Mouse (Mus musculus) frontal cortex, postnatal 25 days (tissue): ENCODE data around the gene Fiz1.
"Not testable (repeated sequence)": the region's sequence is repeated elsewhere in the genome, so short reads cannot be mapped to it uniquely, and the experiment has no call there.

Experiments used
- DNase-seq, 2 experiments: peaks; one replicate each; pipeline ENCODE4 v3.0.0; 2022; ENCODE audit warnings: low spot score in 2 of 2

Fiz1 gene

GRCm38 (mm10) chr7:5002876-5003275 is 11.6 kb downstream of the Fiz1 start:
- DNase-seq, result not testable (repeated sequence)

- DNase-seq, result no peak
These were observed 14.6 kb downstream of the Fiz1 start for GRCm38 (mm10) chr7:4999876-5000275.

GRCm38 (mm10) chr7:4996934-4997333 is 17.6 kb downstream of the Fiz1 start:
- DNase-seq, result no peak

- peak; percentile 83 to 89 for DNase-seq
These were observed 18.2 kb downstream of the Fiz1 start, which contains the start of gene Zfp579 for GRCm38 (mm10) chr7:4996003-4996895. Zfp579 (minus strand) TSS chr7:4996158.

- no peak for DNase-seq
These were observed 19.1 kb downstream of the Fiz1 start for GRCm38 (mm10) chr7:4995268-4996002.

- no peak for DNase-seq
These were observed 20.3 kb downstream of the Fiz1 start for GRCm38 (mm10) chr7:4993999-4994788.

- DNase-seq, result no peak
These were observed 21.0 kb downstream of the Fiz1 start for GRCm38 (mm10) chr7:4993347-4993998.

- no peak for DNase-seq
These were observed 26.2 kb downstream of the Fiz1 start for GRCm38 (mm10) chr7:4988250-4988649.

- DNase-seq, result no peak
These were observed 37.7 kb downstream of the Fiz1 start for GRCm38 (mm10) chr7:4976832-4977231.

GRCm38 (mm10) chr7:4975455-4975854 is 39.0 kb downstream of the Fiz1 start:
- no peak for DNase-seq

GRCm38 (mm10) chr7:4972321-4973047 is 42.0 kb downstream of the Fiz1 start:
- no peak for DNase-seq

GRCm38 (mm10) chr7:4971710-4972109 is 42.8 kb downstream of the Fiz1 start:
- DNase-seq, result no peak

- DNase-seq, result no peak
These were observed 43.4 kb downstream of the Fiz1 start, which contains the start of gene Sbk3 for GRCm38 (mm10) chr7:4971068-4971467. Sbk3 (minus strand) TSS chr7:4971168.

- DNase-seq, result no peak
These were observed 49.5 kb downstream of the Fiz1 start for GRCm38 (mm10) chr7:4964988-4965387.

- peak; percentile 30 to 49 for DNase-seq
These were observed 50.2 kb downstream of the Fiz1 start, which contains the start of gene Sbk2 for GRCm38 (mm10) chr7:4964272-4964671. Sbk2 (minus strand) TSS chr7:4964406.

GRCm38 (mm10) chr7:4963527-4963926 is 51.0 kb downstream of the Fiz1 start:
- no peak for DNase-seq

GRCm38 (mm10) chr7:4957361-4957760 is 57.1 kb downstream of the Fiz1 start:
- no peak for DNase-seq
